ENCODE assay signal across 19 mouse cellular contexts in genomic region chr8:93568666-93569065, GRCm38 (mm10). TPM values are rescaled to one million over a fixed set of nuclear protein-coding genes. Genes with fewer than 3 reads are reported as not detected.
DNase-seq lines count a peak whose midpoint lies in the region; ATAC-seq and TF ChIP-seq lines count a peak whose summit lies in the region.
"Had no signal": no experiment of that assay in that cellular context is flagged by ENCODE, and none has a peak within 500 bp of the region (broad histone marks: within the 10 kb centered on the region; RNA-seq: fewer than 3 reads in every experiment).

No protein-coding gene starts in this region.

- H3K4me1 ChIP-seq in forebrain, embryonic 14.5 days (ENCODE audit: control insufficient read depth, insufficient read depth, low read length), result peaks cover 50% of the 10 kb centered on the region
- H3K4me1 ChIP-seq in forebrain, embryonic 13.5 days, result peaks cover 65% of the 10 kb centered on the region
- H3K4me1 ChIP-seq in heart, embryonic 13.5 days, result peaks cover 41% of the 10 kb centered on the region
- H3K4me1 ChIP-seq in midbrain, embryonic 16.5 days (ENCODE audit: control insufficient read depth, insufficient read depth, low read length), result peaks cover 38% of the 10 kb centered on the region
- H3K4me1 ChIP-seq in midbrain, embryonic 14.5 days (ENCODE audit: control insufficient read depth, insufficient read depth, low read length), result peaks cover 36% of the 10 kb centered on the region
- peaks cover 32% of the 10 kb centered on the region for H3K4me1 ChIP-seq in midbrain, postnatal 0 days (ENCODE audit: insufficient read depth, low read length)
- H3K4me1 ChIP-seq: limb, embryonic 13.5 days had no signal

- no peaks in the 10 kb centered on the region for H3K36me3 ChIP-seq in forebrain, embryonic 14.5 days (ENCODE audit: control insufficient read depth, insufficient read depth, low read length)
- H3K36me3 ChIP-seq in forebrain, embryonic 13.5 days (ENCODE audit: poor library complexity, severe bottlenecking), result 0 out of 2 replicates have a peak, but pooled peaks cover 2% of the 10 kb centered on the region
- peaks cover 2% of the 10 kb centered on the region; the same call in 1 of the 2 replicates for H3K36me3 ChIP-seq in heart, embryonic 13.5 days
- no peaks in the 10 kb centered on the region for H3K36me3 ChIP-seq in midbrain, embryonic 16.5 days (ENCODE audit: control insufficient read depth, insufficient read depth, low read length)
- no peaks in the 10 kb centered on the region for H3K36me3 ChIP-seq in midbrain, embryonic 14.5 days (ENCODE audit: control insufficient read depth, insufficient read depth, low read length)
- no peaks in the 10 kb centered on the region for H3K36me3 ChIP-seq in midbrain, postnatal 0 days (ENCODE audit: insufficient read depth, low read length)
- H3K36me3 ChIP-seq: embryonic facial prominence, embryonic 13.5 days; limb, embryonic 13.5 days; neural tube, embryonic 13.5 days had no signal

- no peak overlapping the region for H3K4me2 ChIP-seq in forebrain, embryonic 14.5 days (ENCODE audit: low read length)
- H3K4me2 ChIP-seq in forebrain, embryonic 13.5 days, result no peak overlapping the region
- no peak overlapping the region for H3K4me2 ChIP-seq in heart, embryonic 13.5 days
- no peak overlapping the region for H3K4me2 ChIP-seq in midbrain, embryonic 16.5 days (ENCODE audit: low read length)
- H3K4me2 ChIP-seq in midbrain, embryonic 14.5 days (ENCODE audit: low read length), result no peak overlapping the region
- H3K4me2 ChIP-seq in midbrain, postnatal 0 days (ENCODE audit: low read depth, low read length, poor library complexity, severe bottlenecking), result no peak overlapping the region
- H3K4me2 ChIP-seq: embryonic facial prominence, embryonic 13.5 days; limb, embryonic 13.5 days; neural tube, embryonic 13.5 days had no signal

- no peak for ATAC-seq in forebrain, embryonic 14.5 days
- no peak for ATAC-seq in forebrain, embryonic 13.5 days
- no peak for ATAC-seq in heart, embryonic 13.5 days (ENCODE audit: extremely low read depth, insufficient number of reproducible peaks, low FRiP score, low TSS enrichment)
- ATAC-seq in midbrain, embryonic 16.5 days, result no peak
- ATAC-seq in midbrain, embryonic 14.5 days (ENCODE audit: low FRiP score, low TSS enrichment), result no peak
- no peak for ATAC-seq in midbrain, postnatal 0 days (ENCODE audit: low FRiP score)
- ATAC-seq in activated CD4-positive, CD25-positive, alpha-beta regulatory T cell, adult 4 months, result no peak
- ATAC-seq: Patski had no signal

- no peak overlapping the region for H3K4me3 ChIP-seq in forebrain, embryonic 14.5 days (ENCODE audit: low read depth, low read length)
- H3K4me3 ChIP-seq in forebrain, embryonic 13.5 days, result no peak overlapping the region
- no peak overlapping the region for H3K4me3 ChIP-seq in heart, embryonic 13.5 days
- H3K4me3 ChIP-seq in midbrain, embryonic 16.5 days (ENCODE audit: low read depth, low read length), result no peak overlapping the region
- no peak overlapping the region for H3K4me3 ChIP-seq in midbrain, embryonic 14.5 days (replicated peaks; ENCODE audit: low read depth, low read length)
- no peak overlapping the region for H3K4me3 ChIP-seq in midbrain, postnatal 0 days (ENCODE audit: low read depth, low read length)
- H3K4me3 ChIP-seq: embryonic facial prominence, embryonic 13.5 days; limb, embryonic 13.5 days; neural tube, embryonic 13.5 days had no signal

- H3K9ac ChIP-seq in forebrain, embryonic 14.5 days (ENCODE audit: low read length), result no peak overlapping the region
- H3K9ac ChIP-seq in forebrain, embryonic 13.5 days, result no peak overlapping the region
- no peak overlapping the region for H3K9ac ChIP-seq in heart, embryonic 13.5 days
- H3K9ac ChIP-seq in midbrain, embryonic 16.5 days (ENCODE audit: low read depth, low read length), result no peak overlapping the region
- no peak overlapping the region for H3K9ac ChIP-seq in midbrain, embryonic 14.5 days (replicated peaks; ENCODE audit: low read length)
- no peak overlapping the region for H3K9ac ChIP-seq in midbrain, postnatal 0 days (replicated peaks; ENCODE audit: low read length, poor library complexity, severe bottlenecking)
- H3K9ac ChIP-seq: embryonic facial prominence, embryonic 13.5 days; limb, embryonic 13.5 days; liver, embryonic 14.5 days; neural tube, embryonic 13.5 days had no signal

- WGBS in forebrain, embryonic 14.5 days, result 91% methylated on average over 3 of the region's 3 CpGs
- WGBS in forebrain, embryonic 13.5 days, result 95% methylated on average over 3 of the region's 3 CpGs
- WGBS in heart, embryonic 13.5 days, result 87% methylated on average over 3 of the region's 3 CpGs
- WGBS in midbrain, embryonic 16.5 days, result 99% methylated on average over 3 of the region's 3 CpGs
- WGBS in midbrain, embryonic 14.5 days, result 97% methylated on average over 3 of the region's 3 CpGs
- WGBS in midbrain, postnatal 0 days, result 96% methylated on average over 3 of the region's 3 CpGs

- no peak for DNase-seq in forebrain, embryonic 14.5 days (ENCODE audit: low spot score)
- no peak for DNase-seq in heart, postnatal 25 days (ENCODE audit: low spot score)
- DNase-seq in midbrain, embryonic 14.5 days, result no peak
- no peak for DNase-seq in midbrain, postnatal 0 days (ENCODE audit: low spot score)
- DNase-seq: kidney, adult 18-20 months; kidney, postnatal 14 days; thymus, postnatal 36 days had no signal

- intact Hi-C loops in heart, postnatal 25 days (cut with DNase I), result no loop called here

- H3K27me3 ChIP-seq in forebrain, embryonic 14.5 days (replicated peaks; ENCODE audit: control insufficient read depth, insufficient read depth, low read length), result no peaks in the 10 kb centered on the region
- no peaks in the 10 kb centered on the region for H3K27me3 ChIP-seq in forebrain, embryonic 13.5 days
- no peaks in the 10 kb centered on the region for H3K27me3 ChIP-seq in heart, embryonic 13.5 days (replicated peaks)
- no peaks in the 10 kb centered on the region for H3K27me3 ChIP-seq in midbrain, embryonic 16.5 days (ENCODE audit: control insufficient read depth, insufficient read depth, low read depth, low read length)
- no peaks in the 10 kb centered on the region for H3K27me3 ChIP-seq in midbrain, embryonic 14.5 days (ENCODE audit: control insufficient read depth, insufficient read depth, low read length)
- H3K27me3 ChIP-seq in midbrain, postnatal 0 days (ENCODE audit: insufficient read depth, low read length), result no peaks in the 10 kb centered on the region
- H3K27me3 ChIP-seq: embryonic facial prominence, embryonic 13.5 days; neural tube, embryonic 13.5 days had no signal

- TF ChIP-seq CTCF in midbrain, postnatal 0 days (IDR thresholded peaks at IDR 0.05), result no peak

- H3K9me3 ChIP-seq in forebrain, embryonic 14.5 days (replicated peaks; ENCODE audit: control insufficient read depth, low read length), result peaks cover 5% of the 10 kb centered on the region; the same call in 1 of the 2 replicates
- H3K9me3 ChIP-seq in forebrain, embryonic 13.5 days (replicated peaks), result 0 out of 2 replicates have a peak, but pooled peaks cover 9% of the 10 kb centered on the region
- peaks cover 9% of the 10 kb centered on the region for H3K9me3 ChIP-seq in heart, embryonic 13.5 days
- no peaks in the 10 kb centered on the region for H3K9me3 ChIP-seq in midbrain, embryonic 16.5 days (replicated peaks; ENCODE audit: control insufficient read depth, low read length, poor library complexity, severe bottlenecking)
- no peaks in the 10 kb centered on the region for H3K9me3 ChIP-seq in midbrain, embryonic 14.5 days (ENCODE audit: control insufficient read depth, low read length)
- H3K9me3 ChIP-seq in midbrain, postnatal 0 days (ENCODE audit: low read length), result no peaks in the 10 kb centered on the region

- H3K27ac ChIP-seq in forebrain, embryonic 14.5 days (ENCODE audit: low read depth, low read length), result peak overlapping the region; percentile 94; the same call in 1 of the 2 replicates
- no peak overlapping the region for H3K27ac ChIP-seq in forebrain, embryonic 13.5 days
- peak overlapping the region; percentile 96 for H3K27ac ChIP-seq in heart, embryonic 13.5 days (replicated peaks)
- H3K27ac ChIP-seq in midbrain, embryonic 16.5 days (ENCODE audit: low read length), result peak overlapping the region; percentile 87
- no peak overlapping the region for H3K27ac ChIP-seq in midbrain, embryonic 14.5 days (replicated peaks; ENCODE audit: low read depth, low read length)
- H3K27ac ChIP-seq in midbrain, postnatal 0 days (ENCODE audit: low read depth, low read length), result peak overlapping the region; percentile 83; the same call in 1 of the 2 replicates
- H3K27ac ChIP-seq: embryonic facial prominence, embryonic 13.5 days; limb, embryonic 13.5 days; liver, embryonic 14.5 days had no signal

RNA-seq across cellular contexts. Expression of gene Ces5a, which starts 33.0 kb away (rescaled TPM):
- polyA plus RNA-seq in forebrain, embryonic 14.5 days (2014; fragmentation: Nextera tagmentation; extraction: Ambion mirVana), result 0.38 and 0.63 TPM in 2 replicates
- polyA plus RNA-seq in forebrain, embryonic 13.5 days (2015; fragmentation: Nextera tagmentation; extraction: Ambion mirVana), result 0.10 and 0.31 TPM in 2 replicates
- 0.21 and 0.32 TPM in 2 replicates for polyA plus RNA-seq in heart, embryonic 13.5 days (2015; fragmentation: Nextera tagmentation; extraction: Ambion mirVana)
- not detected for total RNA-seq in heart, postnatal 25 days (2021)
- polyA plus RNA-seq in midbrain, embryonic 16.5 days (2015; fragmentation: Nextera tagmentation; extraction: Ambion mirVana), result 0.30 and 0.44 TPM in 2 replicates
- 0.61 and 0.93 TPM in 2 replicates for polyA plus RNA-seq in midbrain, embryonic 14.5 days (2014; fragmentation: Nextera tagmentation; extraction: Ambion mirVana)
- total RNA-seq in midbrain, postnatal 0 days (2014; rRNA removed), result 0.61 and 0.77 TPM in 2 replicates
- polyA plus RNA-seq in midbrain, postnatal 0 days (2015; fragmentation: Nextera tagmentation; extraction: Ambion mirVana), result 0.38 and 0.59 TPM in 2 replicates
- polyA plus RNA-seq in activated CD4-positive, CD25-positive, alpha-beta regulatory T cell, adult 4 months (2017; shearing (Covaris generic)), result not detected
- total RNA-seq: adrenal gland, postnatal 4 days; granulocyte monocyte progenitor cell, adult 5-6 weeks; monocyte, adult 5-6 weeks had no signal
- polyA plus RNA-seq: embryonic facial prominence, embryonic 13.5 days; limb, embryonic 13.5 days; liver, embryonic 14.5 days; Patski had no signal

Comparison
In these comparisons a context has a peak if more than half of its experiments do, and no peak if none do; other contexts are left out.
1. H3K27ac ChIP-seq: peak in forebrain, embryonic 14.5 days (single experiment), heart, embryonic 13.5 days (single experiment), midbrain, embryonic 16.5 days (single experiment) and midbrain, postnatal 0 days (single experiment); none in forebrain, embryonic 13.5 days (single experiment) and midbrain, embryonic 14.5 days (single experiment).